Mouse (Mus musculus) MEL (cell line): ENCODE data around the gene Vpreb2. TPM values are rescaled to one million over a fixed set of nuclear protein-coding genes. Genes with fewer than 3 reads are reported as not detected.

Experiments
- DNase-seq: peaks from one replicate; pipeline ENCODE4 v3.0.0; 2011; ENCODE audit warnings: low read depth, low spot score
- H3K27ac ChIP-seq: 2 replicates; pipeline ENCODE4 v1.5.1; 2012; ENCODE audit warnings: low read depth, mild to moderate bottlenecking, control low read depth, low read length, moderate library complexity; ENCODE audit not compliant: control insufficient read depth
- H3K27me3 ChIP-seq, 2 experiments: fragments of 150-350 bp in 1 of 2; sonication (generic) in 1 of 2; 2 replicates each; pipeline ENCODE4 v1.6.1; 2012; ENCODE audit warnings: low read length in 2 of 2, mild to moderate bottlenecking in 2 of 2, improper control_type of control experiment in 1 of 2, moderate library complexity in 1 of 2; ENCODE audit not compliant: insufficient read depth in 2 of 2, control insufficient read depth in 1 of 2
- H3K36me3 ChIP-seq, 2 experiments: 2 replicates each; pipeline ENCODE4 v1.6.1; 2012 to 2014; ENCODE audit warnings: low read length in 2 of 2, improper control_type of control experiment in 1 of 2, inconsistent platforms in 1 of 2, mild to moderate bottlenecking in 1 of 2; ENCODE audit not compliant: insufficient read depth in 2 of 2, control insufficient read depth in 1 of 2
- H3K4me1 ChIP-seq, 2 experiments: fragments of 150-350 bp in 1 of 2; sonication (generic) in 1 of 2; 2 replicates each; pipeline ENCODE4 v1.6.1; 2012; ENCODE audit warnings: low read length in 2 of 2, improper control_type of control experiment in 1 of 2, mild to moderate bottlenecking in 1 of 2; ENCODE audit not compliant: insufficient read depth in 2 of 2, control insufficient read depth in 1 of 2
- H3K4me3 ChIP-seq, 2 experiments: fragments of 150-350 bp in 1 of 2; sonication (generic) in 1 of 2; 2 replicates each; pipeline ENCODE4 v1.5.1; 2012; ENCODE audit warnings: low read depth in 2 of 2, low read length in 2 of 2, mild to moderate bottlenecking in 2 of 2, moderate library complexity in 2 of 2, control low read depth in 1 of 2, improper control_type of control experiment in 1 of 2; ENCODE audit not compliant: control insufficient read depth in 1 of 2, insufficient read depth in 1 of 2
- H3K79me2 ChIP-seq: 2 replicates; pipeline ENCODE4 v1.6.1; 2012; ENCODE audit warnings: mild to moderate bottlenecking, low read length, moderate library complexity; ENCODE audit not compliant: control insufficient read depth, poor library complexity, insufficient read depth
- H3K9ac ChIP-seq: 2 replicates; pipeline ENCODE4 v1.6.1; 2012; ENCODE audit warnings: low read depth, mild to moderate bottlenecking, control low read depth, low read length, moderate library complexity; ENCODE audit not compliant: control insufficient read depth, poor library complexity, severe bottlenecking
- H3K9me3 ChIP-seq: fragments of 150-350 bp; sonication (generic); replicated peaks from 2 replicates; pipeline ENCODE4 v1.6.1; 2012; ENCODE audit warnings: mild to moderate bottlenecking, low read length, improper control_type of control experiment, moderate library complexity; ENCODE audit not compliant: insufficient read depth
- BHLHE40 ChIP-seq: IDR thresholded peaks from 2 replicates; pipeline ENCODE4 v1.6.1; 2012; ENCODE audit warnings: low read depth, mild to moderate bottlenecking, inconsistent platforms, low read length, improper control_type of control experiment, borderline replicate concordance
- CHD1 ChIP-seq: IDR thresholded peaks from 2 replicates; pipeline ENCODE4 v1.6.1; 2012; ENCODE audit warnings: low read depth, mild to moderate bottlenecking, inconsistent platforms, low read length, improper control_type of control experiment
- CTCF ChIP-seq, 3 experiments: IDR thresholded peaks in 2 of 3; conservative IDR thresholded peaks in 1 of 3; 2 replicates each; pipeline ENCODE4 v1.5.1; 2011 to 2012; ENCODE audit warnings: low read length in 3 of 3, low read depth in 2 of 3, mild to moderate bottlenecking in 2 of 3, improper control_type of control experiment in 1 of 3, inconsistent platforms in 1 of 3, mixed read lengths in 1 of 3, moderate library complexity in 1 of 3; ENCODE audit not compliant: control insufficient read depth in 1 of 3, insufficient read depth in 1 of 3, poor library complexity in 1 of 3, severe bottlenecking in 1 of 3
- ELF1 ChIP-seq: IDR thresholded peaks from 2 replicates; pipeline ENCODE4 v1.6.1; 2014; ENCODE audit warnings: low read depth, mild to moderate bottlenecking, inconsistent platforms, low read length, improper control_type of control experiment, moderate library complexity
- GATA1 ChIP-seq: IDR thresholded peaks from 2 replicates; pipeline ENCODE4 v1.6.1; 2011; ENCODE audit warnings: low read depth, low read length, improper control_type of control experiment
- HCFC1 ChIP-seq: IDR thresholded peaks from 2 replicates; pipeline ENCODE4 v1.6.1; 2012; ENCODE audit warnings: low read depth, mild to moderate bottlenecking, inconsistent platforms, low read length, improper control_type of control experiment, moderate library complexity
- JUND ChIP-seq: IDR thresholded peaks from 2 replicates; pipeline ENCODE4 v1.6.1; 2011; ENCODE audit warnings: low read depth, mild to moderate bottlenecking, improper control_type of control experiment, low read length
- MAFK ChIP-seq: IDR thresholded peaks from 2 replicates; pipeline ENCODE4 v1.6.1; 2011; ENCODE audit warnings: low read depth, mild to moderate bottlenecking, low read length, improper control_type of control experiment, borderline replicate concordance
- MAX ChIP-seq: IDR thresholded peaks from 2 replicates; pipeline ENCODE4 v1.6.1; 2011; ENCODE audit warnings: low read length, improper control_type of control experiment
- MAZ ChIP-seq: IDR thresholded peaks from 2 replicates; pipeline ENCODE4 v1.6.1; 2012; ENCODE audit warnings: low read depth, mild to moderate bottlenecking, inconsistent platforms, low read length, improper control_type of control experiment
- MXI1 ChIP-seq: IDR thresholded peaks from 2 replicates; pipeline ENCODE4 v1.6.1; 2011; ENCODE audit warnings: mild to moderate bottlenecking, low read depth, low read length, improper control_type of control experiment
- MYC ChIP-seq: IDR thresholded peaks from 2 replicates; pipeline ENCODE4 v1.6.1; 2011; ENCODE audit warnings: low read depth, mild to moderate bottlenecking, low read length, improper control_type of control experiment, moderate library complexity
- POLR2A ChIP-seq, 2 experiments: IDR thresholded peaks; 2 replicates each; pipeline ENCODE4 v1.6.1; 2011 to 2012; ENCODE audit warnings: low read length in 2 of 2, mild to moderate bottlenecking in 2 of 2, control low read depth in 1 of 2, improper control_type of control experiment in 1 of 2, low read depth in 1 of 2, moderate library complexity in 1 of 2; ENCODE audit not compliant: control insufficient read depth in 1 of 2, insufficient read depth in 1 of 2, poor library complexity in 1 of 2
- POLR2AphosphoS2 ChIP-seq: IDR thresholded peaks from 2 replicates; pipeline ENCODE4 v1.6.1; 2011; ENCODE audit warnings: low read length, improper control_type of control experiment
- POLR2AphosphoS5 ChIP-seq: IDR thresholded peaks from 2 replicates; pipeline ENCODE4 v1.6.1; 2012; ENCODE audit warnings: low read depth, borderline replicate concordance, mild to moderate bottlenecking, inconsistent platforms, low read length, moderate library complexity, mixed read lengths
- RAD21 ChIP-seq: IDR thresholded peaks from 2 replicates; pipeline ENCODE4 v1.6.1; 2011; ENCODE audit warnings: mild to moderate bottlenecking, low read depth, low read length, improper control_type of control experiment
- RCOR1 ChIP-seq: IDR thresholded peaks from 2 replicates; pipeline ENCODE4 v1.6.1; 2012; ENCODE audit warnings: low read depth, mild to moderate bottlenecking, inconsistent platforms, low read length, improper control_type of control experiment
- SIN3A ChIP-seq: IDR thresholded peaks from 2 replicates; pipeline ENCODE4 v1.6.1; 2012; ENCODE audit warnings: low read length, improper control_type of control experiment, inconsistent platforms
- SMC3 ChIP-seq: IDR thresholded peaks from 2 replicates; pipeline ENCODE4 v1.6.1; 2011; ENCODE audit warnings: low read depth, low read length, improper control_type of control experiment
- TAL1 ChIP-seq: IDR thresholded peaks from 2 replicates; pipeline ENCODE4 v1.6.1; 2012; ENCODE audit warnings: mild to moderate bottlenecking, inconsistent platforms, low read length, moderate library complexity, mixed read lengths
- TCF12 ChIP-seq: IDR thresholded peaks from 2 replicates; pipeline ENCODE4 v1.6.1; 2014; ENCODE audit warnings: low read depth, mild to moderate bottlenecking, inconsistent platforms, low read length, improper control_type of control experiment, moderate library complexity
- UBTF ChIP-seq: IDR thresholded peaks from 2 replicates; pipeline ENCODE4 v1.6.1; 2012; ENCODE audit warnings: low read depth, mild to moderate bottlenecking, inconsistent platforms, low read length, improper control_type of control experiment, moderate library complexity, borderline replicate concordance; ENCODE audit not compliant: insufficient read depth
- USF1 ChIP-seq: IDR thresholded peaks from 2 replicates; pipeline ENCODE4 v1.6.1; 2014; ENCODE audit warnings: low read depth, mild to moderate bottlenecking, inconsistent platforms, low read length, improper control_type of control experiment, moderate library complexity
- ZC3H11A ChIP-seq: IDR thresholded peaks from 2 replicates; pipeline ENCODE4 v1.6.1; 2012; ENCODE audit warnings: low read depth, mild to moderate bottlenecking, inconsistent platforms, low read length, improper control_type of control experiment
- ZNF384 ChIP-seq: IDR thresholded peaks from 2 replicates; pipeline ENCODE4 v1.6.1; 2012; ENCODE audit warnings: low read depth, mild to moderate bottlenecking, inconsistent platforms, low read length, improper control_type of control experiment
- polyA plus RNA-seq, 2 experiments: library from polyadenylated mRNA; stranded (reverse) in 1 of 2; unstranded in 1 of 2; fragments of >175 nt in 1 of 2; fragments of >200 nt in 1 of 2; gene quantifications; 2 replicates each; pipeline versions ENCODE4 v1.2.1 to v1.2.4; 2012; ENCODE audit warnings: low replicate concordance in 2 of 2, low read depth in 1 of 2; ENCODE audit not compliant: insufficient read length in 2 of 2, insufficient read depth in 1 of 2, missing spikeins in 1 of 2
- total RNA-seq: library from RNA; depleted of rRNA; stranded (reverse); fragments of 300-350 nt; gene quantifications from 2 replicates; pipeline ENCODE4 v1.2.3, GENCODE M21; 2012

Gene Vpreb2
- total and polyA plus RNA-seq, 3 experiments = not detected

- Histone ChIP-seq H3K9ac (peak overlapping the region; percentile 61), H3K27me3 (no peaks in the 10 kb centered on the region), H3K4me1 (peaks cover 21 to 27% of the 10 kb centered on the region in 2 experiments), H3K4me3 (peak overlapping the region; percentile 37 to 43), H3K27ac (peak overlapping the region; percentile 87), H3K79me2 (no peaks in the 10 kb centered on the region), H3K36me3 (peaks cover 0 to 20% of the 10 kb centered on the region in 2 experiments; a peak in 2 of 4 replicates), H3K9me3 (no peaks in the 10 kb centered on the region)
- TF ChIP-seq BHLHE40 = 0 out of 2 replicates have a peak, but pooled peaks have one; percentile 39
- peak; percentile 66 for TF ChIP-seq ZC3H11A
- TF ChIP-seq MAFK = no peak
- TF ChIP-seq UBTF = no peak
- no peak for TF ChIP-seq TAL1
- TF ChIP-seq POLR2AphosphoS5 = no peak
- TF ChIP-seq SMC3 = peak; percentile 76
- no peak for TF ChIP-seq CHD1
- TF ChIP-seq USF1 = no peak
- TF ChIP-seq ELF1 = no peak
- no peak for TF ChIP-seq GATA1
- TF ChIP-seq SIN3A = 0 out of 2 replicates have a peak, but pooled peaks have one; percentile 19
- 0 out of 2 replicates have a peak, but pooled peaks have one; percentile 11 for TF ChIP-seq MXI1
- peak; percentile 33; the same call in 1 of the 2 replicates for TF ChIP-seq ZNF384
- no peak for TF ChIP-seq RCOR1
- TF ChIP-seq MAX = no peak
- peak; percentile 67 for TF ChIP-seq RAD21
- peak; percentile 81 to 89 (median 86) for TF ChIP-seq CTCF (IDR thresholded peaks at IDR 0.05 in 2 of 3, conservative IDR thresholded peaks at IDR 0.05 in 1 of 3; ENCODE audit: control insufficient read depth in 1 of 3, insufficient read depth in 1 of 3, low read depth in 2 of 3, low read length in 3 of 3, poor library complexity in 1 of 3, severe bottlenecking in 1 of 3)
- TF ChIP-seq POLR2AphosphoS2 = no peak
- no peak for TF ChIP-seq MAZ
- no peak for TF ChIP-seq POLR2A (IDR thresholded peaks at IDR 0.05; ENCODE audit: control insufficient read depth in 1 of 2, insufficient read depth in 1 of 2, low read depth in 1 of 2, low read length in 2 of 2, poor library complexity in 1 of 2)
- TF ChIP-seq HCFC1 = peak; percentile 61
- 0 out of 2 replicates have a peak, but pooled peaks have one; percentile 28 for TF ChIP-seq JUND
- peak; percentile 11; the same call in 1 of the 2 replicates for TF ChIP-seq MYC
- TF ChIP-seq TCF12 = 0 out of 2 replicates have a peak, but pooled peaks have one; percentile 7
- peak; percentile 92 for DNase-seq
Observed at GRCm38 (mm10) chr16:17938821-17939220, 41.4 kb upstream of the Vpreb2 start.
